24 mouse cellular contexts compared by ENCODE assay signal in the genomic region with DNA sequence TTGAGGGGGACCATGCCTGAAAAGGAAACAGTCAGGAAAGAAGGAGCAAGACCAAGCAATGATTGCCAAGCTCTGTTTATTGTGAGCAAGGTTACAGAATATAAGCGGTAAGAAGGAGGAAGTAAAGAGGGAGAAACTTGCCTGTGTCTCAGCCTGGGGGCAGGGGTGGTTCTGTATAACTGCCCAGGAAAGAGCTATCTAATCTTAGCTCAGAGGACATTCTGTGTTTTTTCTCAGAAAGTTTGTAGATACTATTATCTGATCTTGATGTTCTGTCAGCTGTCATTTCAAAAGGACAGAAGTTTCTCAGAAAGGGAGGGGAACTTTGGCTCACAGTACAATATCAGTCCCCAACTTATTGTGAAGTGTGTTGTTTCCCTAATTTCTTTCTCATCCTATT. TPM values are rescaled to one million over a fixed set of nuclear protein-coding genes. Genes with fewer than 3 reads are reported as not detected.
"Had no signal": no experiment of that assay in that cellular context is flagged by ENCODE, and none has a peak within 500 bp of the region (broad histone marks: within the 10 kb centered on the region; RNA-seq: fewer than 3 reads in every experiment).

No protein-coding gene starts in this region.

- H3K9me3 ChIP-seq: stomach, embryonic 15.5 days had no signal

- H3K36me3 ChIP-seq: midbrain, embryonic 13.5 days; midbrain, embryonic 15.5 days; neural tube, embryonic 13.5 days; stomach, embryonic 15.5 days had no signal

- H3K4me3 ChIP-seq: megakaryocyte, embryonic 14.5 days; midbrain, embryonic 13.5 days; midbrain, embryonic 15.5 days; neural tube, embryonic 13.5 days; stomach, embryonic 15.5 days had no signal

- H3K27me3 ChIP-seq: megakaryocyte, embryonic 14.5 days; midbrain, embryonic 13.5 days; midbrain, embryonic 15.5 days; neural tube, embryonic 13.5 days; stomach, embryonic 15.5 days had no signal

- ATAC-seq: midbrain, embryonic 13.5 days; midbrain, embryonic 15.5 days had no signal

- DNase-seq: lung, adult 18-20 months; lung, embryonic 14.5 days; lung, postnatal 14 days; lung, postnatal 36 days; right cerebral cortex, postnatal 14 days; thymus, adult 2 months; thymus, postnatal 36 days had no signal

- H3K4me1 ChIP-seq: megakaryocyte, embryonic 14.5 days; midbrain, embryonic 13.5 days; midbrain, embryonic 15.5 days; neural tube, embryonic 13.5 days; stomach, embryonic 15.5 days had no signal

RNA-seq across cellular contexts. Expression of a gene that starts 30.8 kb away (rescaled TPM):
- total RNA-seq: megakaryocyte progenitor cell, adult 5-6 weeks; midbrain, postnatal 0 days; monocyte, adult 5-6 weeks; neutrophil, adult 5-6 weeks had no signal
- polyA plus RNA-seq: liver, embryonic 16.5 days; lung, embryonic 14.5 days; lung, embryonic 16.5 days; macrophage; midbrain, embryonic 11.5 days; midbrain, embryonic 13.5 days; midbrain, embryonic 15.5 days; midbrain, postnatal 0 days; neural tube, embryonic 11.5 days; neural tube, embryonic 13.5 days; spleen, adult 2 months; stomach, embryonic 15.5 days; stomach, postnatal 0 days; testis, adult 2 months; thymus, adult 2 months had no signal

RNA-seq across cellular contexts. Expression of a gene that starts 52.3 kb away (rescaled TPM):
- total RNA-seq: megakaryocyte progenitor cell, adult 5-6 weeks; midbrain, postnatal 0 days; monocyte, adult 5-6 weeks had no signal
- polyA plus RNA-seq: liver, embryonic 16.5 days; lung, embryonic 14.5 days; lung, embryonic 16.5 days; macrophage; midbrain, embryonic 11.5 days; midbrain, embryonic 13.5 days; midbrain, embryonic 15.5 days; midbrain, postnatal 0 days; neural tube, embryonic 11.5 days; neural tube, embryonic 13.5 days; spleen, adult 2 months; stomach, embryonic 15.5 days; stomach, postnatal 0 days; testis, adult 2 months; thymus, adult 2 months had no signal
